Mouse (Mus musculus) E14TG2a.4 (cell line): ENCODE measurements at regions not wholly inside any gene's neighbourhood (a gene's known extent, or its start where the extent isn't known, plus 50 kb on each side); places are given as distances from the start of the nearest gene placed in this dataset.

Experiments used
- CTCF ChIP-seq: conservative IDR thresholded peaks from 2 replicates; pipeline ENCODE4 v1.5.1; 2014; ENCODE audit warnings: low read length
- NANOG ChIP-seq: IDR thresholded peaks from 2 replicates; pipeline ENCODE4 v1.6.1; 2014; ENCODE audit warnings: borderline replicate concordance, low read length, mixed read lengths
- POU5F1 ChIP-seq: IDR thresholded peaks from 2 replicates; pipeline ENCODE4 v1.6.1; 2014; ENCODE audit warnings: low read length, borderline replicate concordance

GRCm38 (mm10) chr9:83199176-83199575, 52.7 kb upstream of the Hmgn3 start:
- TF ChIP-seq CTCF (no peak), POU5F1 (no peak), NANOG (no peak)
